Mouse (Mus musculus): Measurements from ENCODE around the gene Samd5. TPM values are rescaled to one million over a fixed set of nuclear protein-coding genes. Genes with fewer than 3 reads are reported as not detected.

The Samd5 gene
- polyA plus RNA-seq, 1 experiment from 2014 or later = 6.6 TPM

- Histone ChIP-seq H3K9me3 (replicated peaks) (no peaks in the 10 kb centered on the region), H3K36me3 (no peaks in the 10 kb centered on the region), H3K4me2 (replicated peaks) (no peak overlapping the region), H3K9ac (no peak overlapping the region), H3K4me3 (no peak overlapping the region), H3K4me1 (no peaks in the 10 kb centered on the region), H3K27ac (no peak overlapping the region), H3K27me3 (no peaks in the 10 kb centered on the region)
- WGBS = 96% methylated on average over 5 of the region's 5 CpGs
- ATAC-seq (ENCODE audit: low FRiP score) = no peak
Observed at GRCm38 (mm10) chr10:9602845-9603244, 72.2 kb downstream of the Samd5 start.

GRCm38 (mm10) chr10:9602389-9602788 is 72.6 kb downstream of the Samd5 start:
- H3K4me1 ChIP-seq = no peaks in the 10 kb centered on the region
- H3K4me3 ChIP-seq = no peak overlapping the region
- no peaks in the 10 kb centered on the region for H3K27me3 ChIP-seq
- WGBS = 94% methylated on average over 4 of the region's 4 CpGs
- no peak overlapping the region for H3K4me2 ChIP-seq (replicated peaks)
- no peak for ATAC-seq (ENCODE audit: low FRiP score)
- H3K36me3 ChIP-seq = no peaks in the 10 kb centered on the region
- H3K27ac ChIP-seq = no peak overlapping the region
- no peaks in the 10 kb centered on the region for H3K9me3 ChIP-seq (replicated peaks)
- H3K9ac ChIP-seq = no peak overlapping the region

GRCm38 (mm10) chr10:9596228-9596627 is 78.8 kb downstream of the Samd5 start:
- WGBS = 94% methylated on average over 5 of the region's 5 CpGs
- ATAC-seq (ENCODE audit: low FRiP score) = no peak
- Histone ChIP-seq H3K4me2 (replicated peaks) (no peak overlapping the region), H3K4me1 (no peaks in the 10 kb centered on the region), H3K27ac (no peak overlapping the region), H3K9ac (no peak overlapping the region), H3K36me3 (no peaks in the 10 kb centered on the region), H3K27me3 (no peaks in the 10 kb centered on the region), H3K4me3 (no peak overlapping the region), H3K9me3 (replicated peaks) (no peaks in the 10 kb centered on the region)

GRCm38 (mm10) chr10:9594666-9595065 is 80.3 kb downstream of the Samd5 start:
- no peak for ATAC-seq (ENCODE audit: low FRiP score)
- WGBS = 80% methylated on average over 4 of the region's 4 CpGs
- H3K4me2 ChIP-seq (replicated peaks) = no peak overlapping the region
- no peaks in the 10 kb centered on the region for H3K4me1 ChIP-seq
- no peaks in the 10 kb centered on the region for H3K36me3 ChIP-seq
- no peak overlapping the region for H3K4me3 ChIP-seq
- H3K27ac ChIP-seq = no peak overlapping the region
- H3K27me3 ChIP-seq = no peaks in the 10 kb centered on the region
- H3K9me3 ChIP-seq (replicated peaks) = no peaks in the 10 kb centered on the region
- no peak overlapping the region for H3K9ac ChIP-seq

- Histone ChIP-seq H3K4me3 (no peak overlapping the region), H3K27ac (no peak overlapping the region), H3K4me2 (replicated peaks) (no peak overlapping the region), H3K4me1 (no peaks in the 10 kb centered on the region), H3K9me3 (replicated peaks) (no peaks in the 10 kb centered on the region), H3K36me3 (no peaks in the 10 kb centered on the region), H3K27me3 (no peaks in the 10 kb centered on the region), H3K9ac (no peak overlapping the region)
- WGBS = 96% methylated on average over 2 of the region's 2 CpGs
- ATAC-seq (ENCODE audit: low FRiP score) = no peak
Observed at GRCm38 (mm10) chr10:9590606-9591005, 84.4 kb downstream of the Samd5 start.

GRCm38 (mm10) chr10:9586328-9586727 is 88.7 kb downstream of the Samd5 start:
- H3K4me3 ChIP-seq = no peak overlapping the region

GRCm38 (mm10) chr10:9579374-9579773 is 95.6 kb downstream of the Samd5 start:
- 92% methylated on average over 5 of the region's 5 CpGs for WGBS
- Histone ChIP-seq H3K36me3 (no peaks in the 10 kb centered on the region), H3K4me1 (no peaks in the 10 kb centered on the region), H3K4me2 (replicated peaks) (no peak overlapping the region), H3K9ac (no peak overlapping the region), H3K27me3 (no peaks in the 10 kb centered on the region), H3K4me3 (no peak overlapping the region), H3K27ac (no peak overlapping the region), H3K9me3 (replicated peaks) (no peaks in the 10 kb centered on the region)
- ATAC-seq (ENCODE audit: low FRiP score) = no peak

More at GRCm38 (mm10) chr10:9586328-9586727, 88.7 kb downstream of the Samd5 start:
- WGBS = 85% methylated on average over 5 of the region's 5 CpGs
- no peaks in the 10 kb centered on the region for H3K27me3 ChIP-seq
- no peak overlapping the region for H3K9ac ChIP-seq
- ATAC-seq (ENCODE audit: low FRiP score) = no peak
- H3K36me3 ChIP-seq = no peaks in the 10 kb centered on the region
- H3K4me1 ChIP-seq = no peaks in the 10 kb centered on the region
- no peak overlapping the region for H3K27ac ChIP-seq
- no peaks in the 10 kb centered on the region for H3K9me3 ChIP-seq (replicated peaks)
- H3K4me2 ChIP-seq (replicated peaks) = no peak overlapping the region

- no peaks in the 10 kb centered on the region for H3K9me3 ChIP-seq (replicated peaks)
- ATAC-seq (ENCODE audit: low FRiP score) = 0 out of 2 replicates have a peak, but pooled peaks have one; percentile 50
- 31% methylated on average over 4 of the region's 4 CpGs for WGBS
Observed at GRCm38 (mm10) chr10:9575605-9576004, 99.4 kb downstream of the Samd5 start.

GRCm38 (mm10) chr10:9574135-9574534 is 100.9 kb downstream of the Samd5 start:
- H3K36me3 ChIP-seq = no peaks in the 10 kb centered on the region
- H3K4me2 ChIP-seq (replicated peaks) = no peak overlapping the region
- H3K9me3 ChIP-seq (replicated peaks) = no peaks in the 10 kb centered on the region
- WGBS = 85% methylated on average over 4 of the region's 4 CpGs
- no peaks in the 10 kb centered on the region for H3K27me3 ChIP-seq
- no peaks in the 10 kb centered on the region for H3K4me1 ChIP-seq
- H3K9ac ChIP-seq = no peak overlapping the region
- H3K4me3 ChIP-seq = no peak overlapping the region
- no peak overlapping the region for H3K27ac ChIP-seq
- no peak for ATAC-seq (ENCODE audit: low FRiP score)

More at GRCm38 (mm10) chr10:9575605-9576004, 99.4 kb downstream of the Samd5 start:
- no peak overlapping the region for H3K27ac ChIP-seq
- no peak overlapping the region for H3K9ac ChIP-seq
- no peaks in the 10 kb centered on the region for H3K4me1 ChIP-seq
- H3K27me3 ChIP-seq = no peaks in the 10 kb centered on the region
- no peak overlapping the region for H3K4me2 ChIP-seq (replicated peaks)
- H3K36me3 ChIP-seq = no peaks in the 10 kb centered on the region
- H3K4me3 ChIP-seq = no peak overlapping the region

Other genes starting within 250 kb of the Samd5 start
- gene Stxbp5, start 225.9 kb upstream of the Samd5 start, polyA plus RNA-seq (2016; fragmentation: Nextera tagmentation; extraction: Ambion mirVana) = 8.8 and 9.1 TPM in 2 replicates